Mouse (Mus musculus) hindbrain, embryonic 11.5 days (tissue): ENCODE results near the gene Nmrk2. TPM values are rescaled to one million over a fixed set of nuclear protein-coding genes. Genes with fewer than 3 reads are reported as not detected.
"Not testable (repeated sequence)": the region's sequence is repeated elsewhere in the genome, so short reads cannot be mapped to it uniquely, and the experiment has no call there.

Source experiments
- ATAC-seq: fragments of 200-750 bp; cut with Nextera tagmentation; 2 replicates; pipeline ENCODE4 v1.8.0; 2017; ENCODE audit warnings: mild to moderate bottlenecking, moderate TSS enrichment, moderate library complexity; ENCODE audit not compliant: low FRiP score
- DNase-seq: peaks from one replicate; pipeline ENCODE4 v3.0.0-alpha.2; 2015; ENCODE audit warnings: low spot score
- H3K27ac ChIP-seq: fragments of 300-500 bp; sonication (generic); 2 replicates; pipeline ENCODE4 v1.5.1; 2014; ENCODE audit warnings: mild to moderate bottlenecking, low read depth, low read length
- H3K27me3 ChIP-seq: fragments of 300-500 bp; sonication (generic); 2 replicates; pipeline ENCODE4 v1.6.1; 2014; ENCODE audit warnings: mild to moderate bottlenecking, low read length, moderate library complexity, mixed read lengths; ENCODE audit not compliant: control insufficient read depth, insufficient read depth
- H3K36me3 ChIP-seq: fragments of 300-500 bp; sonication (generic); 2 replicates; pipeline ENCODE4 v1.6.1; 2014; ENCODE audit warnings: mild to moderate bottlenecking, low read length, moderate library complexity, mixed read lengths; ENCODE audit not compliant: control insufficient read depth, insufficient read depth
- H3K4me1 ChIP-seq: fragments of 300-500 bp; sonication (generic); replicated peaks from 2 replicates; pipeline ENCODE4 v1.6.1; 2014; ENCODE audit warnings: low read length, mixed read lengths; ENCODE audit not compliant: control insufficient read depth, insufficient read depth
- H3K4me2 ChIP-seq: fragments of 300-500 bp; sonication (generic); replicated peaks from 2 replicates; pipeline ENCODE4 v1.6.1; 2014; ENCODE audit warnings: mild to moderate bottlenecking, low read depth, low read length
- H3K4me3 ChIP-seq: fragments of 300-500 bp; sonication (generic); 2 replicates; pipeline ENCODE4 v1.5.1; 2014; ENCODE audit warnings: low read depth, low read length
- H3K9ac ChIP-seq: fragments of 300-500 bp; sonication (generic); 2 replicates; pipeline ENCODE4 v1.6.1; 2014; ENCODE audit warnings: low read depth, low read length
- H3K9me3 ChIP-seq: fragments of 300-500 bp; sonication (generic); 2 replicates; pipeline ENCODE4 v1.6.1; 2016; ENCODE audit warnings: low read length; ENCODE audit not compliant: control insufficient read depth
- WGBS: fragments of 180-500 bp; shearing (Covaris S2); extraction: QIAGEN DNeasy Blood & Tissue Kit; methylation state at CpG from one replicate; pipeline ENCODE4 v1.1.7; 2014; 5-methylcytosine and 5-hydroxymethylcytosine counted together
- polyA plus RNA-seq: library from polyadenylated mRNA; unstranded; fragments of >200 nt; fragmentation: Nextera tagmentation; extraction: Ambion mirVana; gene quantifications from 2 replicates; pipeline ENCODE4 v1.2.1, GENCODE M21; 2014

Gene Nmrk2
- polyA plus RNA-seq, 1 experiment from 2014 or later: not detected

DNA sequence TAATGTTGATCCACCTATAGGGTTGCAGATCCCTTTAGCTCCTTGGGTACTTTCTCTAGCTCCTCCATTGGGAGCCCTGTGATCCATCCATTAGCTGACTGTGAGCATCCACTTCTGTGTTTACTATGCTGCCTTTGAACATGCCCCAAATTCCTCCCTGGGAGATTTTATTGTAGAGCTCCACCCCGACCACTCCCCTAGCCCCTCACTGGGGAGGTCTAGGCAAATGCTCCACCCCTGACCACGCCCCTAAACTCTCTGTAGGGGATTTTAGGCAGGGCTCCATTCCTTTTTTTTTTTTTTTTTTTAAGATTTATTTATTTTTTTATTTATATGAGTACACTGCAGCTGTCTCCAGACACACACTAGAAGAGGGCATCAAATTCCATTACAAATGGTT is 21.9 kb upstream of the Nmrk2 start:
- 65% methylated on average over 2 of the region's 2 CpGs for WGBS
- not testable (repeated sequence) for H3K4me1 ChIP-seq, H3K4me3 ChIP-seq, H3K36me3 ChIP-seq, ATAC-seq, H3K9ac ChIP-seq, DNase-seq, H3K27ac ChIP-seq, H3K9me3 ChIP-seq, H3K4me2 ChIP-seq, H3K27me3 ChIP-seq

DNA sequence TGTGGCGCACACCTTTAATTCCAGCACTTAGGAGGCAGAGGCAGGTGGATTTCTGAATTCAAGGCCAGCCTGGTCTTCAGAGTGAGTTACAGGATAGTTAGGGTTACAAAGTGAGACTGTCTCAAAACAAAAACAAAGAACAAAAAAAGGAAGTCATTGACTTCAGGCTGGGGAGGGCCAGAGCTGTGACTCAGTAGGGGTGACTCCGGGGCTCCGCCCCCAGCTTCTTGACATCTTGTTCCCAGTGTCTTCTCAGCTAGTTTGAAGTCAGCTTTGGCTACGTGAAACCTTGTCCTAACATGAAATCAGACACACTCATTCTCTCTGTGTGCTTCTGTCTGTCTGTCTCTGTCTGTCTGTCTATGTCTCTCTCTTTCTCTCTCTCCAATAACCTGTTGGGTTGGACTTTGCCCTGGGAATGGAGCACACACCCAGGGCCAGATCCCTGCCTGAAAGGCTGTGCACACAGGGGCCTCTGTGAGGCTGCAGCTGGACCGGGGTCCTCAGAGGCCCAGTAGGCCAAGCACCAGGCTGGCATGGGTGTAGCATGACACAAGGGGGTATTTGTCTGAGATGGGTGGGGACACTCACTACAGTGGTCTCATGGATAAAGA is 19.7 kb upstream of the Nmrk2 start:
- H3K4me3 ChIP-seq: no peak overlapping the region
- H3K36me3 ChIP-seq: no peaks in the 10 kb centered on the region
- DNase-seq: no peak
- H3K27ac ChIP-seq: no peak overlapping the region
- no peak overlapping the region for H3K4me2 ChIP-seq
- H3K4me1 ChIP-seq: no peaks in the 10 kb centered on the region
- H3K9me3 ChIP-seq: no peaks in the 10 kb centered on the region
- H3K27me3 ChIP-seq: no peaks in the 10 kb centered on the region
- no peak overlapping the region for H3K9ac ChIP-seq
- WGBS: 87% methylated on average over 5 of the region's 5 CpGs
- no peak for ATAC-seq

GRCm38 (mm10) chr10:81217964-81218363 is 16.1 kb upstream of the Nmrk2 start:
- no peak overlapping the region for H3K4me3 ChIP-seq
- no peaks in the 10 kb centered on the region for H3K9me3 ChIP-seq
- 42% methylated on average over 7 of the region's 7 CpGs for WGBS
- no peaks in the 10 kb centered on the region; the same call in 1 of the 2 replicates for H3K36me3 ChIP-seq
- no peak overlapping the region for H3K4me2 ChIP-seq
- no peak overlapping the region for H3K9ac ChIP-seq
- H3K27ac ChIP-seq: no peak overlapping the region
- no peaks in the 10 kb centered on the region for H3K27me3 ChIP-seq
- ATAC-seq (no peak), DNase-seq (peak; percentile 72)
- H3K4me1 ChIP-seq: no peaks in the 10 kb centered on the region

GRCm38 (mm10) chr10:81217267-81217666 is 15.4 kb upstream of the Nmrk2 start:
- H3K4me3 ChIP-seq, DNase-seq, H3K27me3 ChIP-seq, ATAC-seq, H3K4me2 ChIP-seq, H3K9ac ChIP-seq, H3K4me1 ChIP-seq, H3K36me3 ChIP-seq, H3K9me3 ChIP-seq, H3K27ac ChIP-seq: not testable (repeated sequence)
- WGBS: 19% methylated on average over 1 of the region's 1 CpGs

- ATAC-seq: no peak
- Histone ChIP-seq H3K27ac (no peak overlapping the region), H3K27me3 (no peaks in the 10 kb centered on the region), H3K9ac (no peak overlapping the region), H3K9me3 (no peaks in the 10 kb centered on the region), H3K4me1 (no peaks in the 10 kb centered on the region), H3K4me3 (no peak overlapping the region), H3K36me3 (peaks cover 9% of the 10 kb centered on the region), H3K4me2 (no peak overlapping the region)
- DNase-seq: no peak
- WGBS: 90% methylated on average over 6 of the region's 6 CpGs
Observed at GRCm38 (mm10) chr10:81216810-81217209, 15.0 kb upstream of the Nmrk2 start.

- ATAC-seq: no peak
- Histone ChIP-seq H3K4me2 (no peak overlapping the region), H3K9ac (no peak overlapping the region), H3K4me1 (no peaks in the 10 kb centered on the region), H3K36me3 (peaks cover 12% of the 10 kb centered on the region), H3K27me3 (no peaks in the 10 kb centered on the region), H3K27ac (no peak overlapping the region), H3K9me3 (no peaks in the 10 kb centered on the region), H3K4me3 (no peak overlapping the region)
- 93% methylated on average over 6 of the region's 6 CpGs for WGBS
- DNase-seq: no peak
Observed at GRCm38 (mm10) chr10:81216260-81216659, 14.4 kb upstream of the Nmrk2 start.

- Histone ChIP-seq H3K27me3 (no peaks in the 10 kb centered on the region), H3K36me3 (peaks cover 16% of the 10 kb centered on the region)
- 100% methylated on average over 5 of the region's 5 CpGs for WGBS
Observed at GRCm38 (mm10) chr10:81210154-81210553, 8.3 kb upstream of the Nmrk2 start.

DNA sequence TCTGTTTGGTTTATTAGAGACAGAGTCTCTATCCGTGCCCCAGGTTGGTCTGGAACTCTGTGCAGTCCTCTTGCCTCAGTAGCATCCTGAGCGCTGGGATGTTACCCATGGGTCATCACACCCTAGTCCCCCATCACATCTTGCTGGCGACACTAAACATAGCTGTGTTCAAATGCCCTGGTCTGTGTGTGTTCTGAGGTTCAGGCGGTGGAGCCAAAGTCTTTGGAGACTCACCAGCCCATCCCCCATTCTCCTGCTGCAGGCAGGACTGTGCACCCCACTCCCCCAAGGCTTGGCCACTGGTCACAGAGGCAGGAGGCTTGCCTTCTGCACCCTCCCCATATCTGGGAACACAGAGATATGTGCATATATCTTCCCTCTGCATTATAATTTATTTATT is 2.3 kb upstream of the Nmrk2 start:
- DNase-seq: no peak
- no peaks in the 10 kb centered on the region; the same call in 1 of the 2 replicates for H3K27me3 ChIP-seq
- no peak for ATAC-seq
- 71% methylated on average over 4 of the region's 4 CpGs for WGBS
- no peaks in the 10 kb centered on the region for H3K9me3 ChIP-seq
- no peaks in the 10 kb centered on the region; the same call in 1 of the 2 replicates for H3K36me3 ChIP-seq
- no peak overlapping the region for H3K9ac ChIP-seq
- no peak overlapping the region for H3K27ac ChIP-seq
- H3K4me2 ChIP-seq: no peak overlapping the region
- H3K4me3 ChIP-seq: no peak overlapping the region
- 0 out of 2 replicates have a peak, but pooled peaks cover 2% of the 10 kb centered on the region for H3K4me1 ChIP-seq

More at GRCm38 (mm10) chr10:81210154-81210553, 8.3 kb upstream of the Nmrk2 start:
- no peaks in the 10 kb centered on the region for H3K9me3 ChIP-seq
- H3K4me2 ChIP-seq: no peak overlapping the region
- no peak for ATAC-seq
- H3K4me3 ChIP-seq: no peak overlapping the region
- no peaks in the 10 kb centered on the region for H3K4me1 ChIP-seq
- no peak overlapping the region for H3K27ac ChIP-seq
- DNase-seq: no peak
- H3K9ac ChIP-seq: no peak overlapping the region

- Histone ChIP-seq H3K36me3 (no peaks in the 10 kb centered on the region), H3K4me1 (0 out of 2 replicates have a peak, but pooled peaks cover 2% of the 10 kb centered on the region), H3K9me3 (no peaks in the 10 kb centered on the region), H3K27me3 (no peaks in the 10 kb centered on the region; the same call in 1 of the 2 replicates), H3K9ac (no peak overlapping the region), H3K4me2 (no peak overlapping the region), H3K4me3 (no peak overlapping the region), H3K27ac (no peak overlapping the region)
- no peak for DNase-seq
- 66% methylated on average over 8 of the region's 8 CpGs for WGBS
- peak; percentile 34; the same call in 1 of the 2 replicates for ATAC-seq
Observed at GRCm38 (mm10) chr10:81202978-81203720, 1.3 kb upstream of the Nmrk2 start.
